Comparison of ENCODE assay signal across 15 mouse cellular contexts in the genomic region with DNA sequence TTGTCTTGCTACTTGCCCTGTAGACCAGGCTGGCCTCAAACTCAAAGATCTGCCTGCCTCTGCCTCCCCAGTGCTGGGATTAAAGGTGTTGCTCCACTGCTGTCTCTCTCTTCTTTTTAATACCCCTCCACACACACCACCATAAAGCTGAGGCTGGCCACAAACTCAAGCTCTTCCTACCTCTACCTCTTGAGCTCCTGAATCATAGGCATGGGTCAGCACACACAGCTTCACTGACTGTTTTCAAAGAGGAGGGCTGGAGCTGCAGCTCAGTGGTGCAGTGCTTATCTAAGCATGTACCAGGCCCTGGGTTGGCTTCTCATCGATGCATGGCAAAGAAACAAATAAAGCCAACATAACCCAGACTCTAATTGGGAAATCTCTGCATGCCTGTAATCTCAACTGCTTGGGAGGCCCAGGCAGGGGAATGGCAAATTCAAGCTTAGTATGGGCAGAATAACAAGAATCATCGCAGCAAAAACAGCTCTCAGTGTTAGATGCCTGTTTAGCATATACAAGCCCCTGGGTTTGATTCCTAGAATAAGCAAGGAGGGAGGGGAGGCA. TPM values are rescaled to one million over a fixed set of nuclear protein-coding genes. Genes with fewer than 3 reads are reported as not detected.
DNase-seq lines count a peak whose midpoint lies in the region; ATAC-seq and TF ChIP-seq lines count a peak whose summit lies in the region.
"Had no signal": no experiment of that assay in that cellular context is flagged by ENCODE, and none has a peak within 500 bp of the region (broad histone marks: within the 10 kb centered on the region; RNA-seq: fewer than 3 reads in every experiment).

No protein-coding gene starts in this region.

- H3K4me1 ChIP-seq in forebrain, embryonic 10.5 days, result peaks cover 26% of the 10 kb centered on the region
- H3K4me1 ChIP-seq in forebrain, embryonic 11.5 days (replicated peaks; ENCODE audit: control insufficient read depth, insufficient read depth, low read length), result peaks cover 8% of the 10 kb centered on the region; the same call in 1 of the 2 replicates
- H3K4me1 ChIP-seq in hindbrain, embryonic 10.5 days (replicated peaks), result peaks cover 36% of the 10 kb centered on the region
- peaks cover 3% of the 10 kb centered on the region for H3K4me1 ChIP-seq in hindbrain, embryonic 11.5 days (replicated peaks; ENCODE audit: control insufficient read depth, insufficient read depth, low read length)
- H3K4me1 ChIP-seq in lung, embryonic 16.5 days (replicated peaks; ENCODE audit: control insufficient read depth, insufficient read depth, low read length), result peaks cover 26% of the 10 kb centered on the region
- peaks cover 22% of the 10 kb centered on the region for H3K4me1 ChIP-seq in limb, embryonic 14.5 days (ENCODE audit: control insufficient read depth, insufficient read depth, low read length)
- H3K4me1 ChIP-seq in thymus, adult 2 months (replicated peaks; ENCODE audit: control insufficient read depth, insufficient read depth, low read length), result peaks cover 13% of the 10 kb centered on the region

- H3K4me3 ChIP-seq in forebrain, embryonic 10.5 days, result no peak overlapping the region
- no peak overlapping the region for H3K4me3 ChIP-seq in forebrain, embryonic 11.5 days (ENCODE audit: low read depth, low read length)
- H3K4me3 ChIP-seq in hindbrain, embryonic 10.5 days, result no peak overlapping the region
- no peak overlapping the region for H3K4me3 ChIP-seq in hindbrain, embryonic 11.5 days (ENCODE audit: low read depth, low read length)
- no peak overlapping the region for H3K4me3 ChIP-seq in lung, embryonic 16.5 days (ENCODE audit: low read length)
- no peak overlapping the region for H3K4me3 ChIP-seq in limb, embryonic 14.5 days (replicated peaks; ENCODE audit: low read length)
- no peak overlapping the region for H3K4me3 ChIP-seq in thymus, adult 2 months (ENCODE audit: control insufficient read depth, insufficient read depth, low read length)
- H3K4me3 ChIP-seq: embryonic facial prominence, embryonic 12.5 days; liver, embryonic 13.5 days; neural tube, embryonic 12.5 days had no signal

- no peak for TF ChIP-seq CTCF in thymus, adult 2 months (IDR thresholded peaks at IDR 0.05; ENCODE audit: borderline replicate concordance, control insufficient read depth, extremely low read depth, insufficient read depth, low read length, poor library complexity)

- no peak overlapping the region for H3K4me2 ChIP-seq in forebrain, embryonic 11.5 days (ENCODE audit: low read depth, low read length, severe bottlenecking)
- no peak overlapping the region for H3K4me2 ChIP-seq in hindbrain, embryonic 11.5 days (replicated peaks; ENCODE audit: low read depth, low read length)
- no peak overlapping the region for H3K4me2 ChIP-seq in lung, embryonic 16.5 days (ENCODE audit: low read depth, low read length)
- no peak overlapping the region for H3K4me2 ChIP-seq in limb, embryonic 14.5 days (replicated peaks; ENCODE audit: low read depth, low read length, severe bottlenecking)
- H3K4me2 ChIP-seq: embryonic facial prominence, embryonic 12.5 days; liver, embryonic 13.5 days; neural tube, embryonic 12.5 days had no signal

- H3K36me3 ChIP-seq in forebrain, embryonic 10.5 days (replicated peaks), result no peaks in the 10 kb centered on the region
- no peaks in the 10 kb centered on the region for H3K36me3 ChIP-seq in forebrain, embryonic 11.5 days (ENCODE audit: control insufficient read depth, insufficient read depth, low read length)
- no peaks in the 10 kb centered on the region for H3K36me3 ChIP-seq in hindbrain, embryonic 10.5 days
- no peaks in the 10 kb centered on the region for H3K36me3 ChIP-seq in hindbrain, embryonic 11.5 days (ENCODE audit: control insufficient read depth, insufficient read depth, low read length)
- H3K36me3 ChIP-seq in lung, embryonic 16.5 days (ENCODE audit: control insufficient read depth, insufficient read depth, low read length), result no peaks in the 10 kb centered on the region
- no peaks in the 10 kb centered on the region for H3K36me3 ChIP-seq in limb, embryonic 14.5 days (ENCODE audit: control insufficient read depth, insufficient read depth, low read length)
- no peaks in the 10 kb centered on the region for H3K36me3 ChIP-seq in thymus, adult 2 months (ENCODE audit: control insufficient read depth, insufficient read depth, low read length)
- H3K36me3 ChIP-seq: embryonic facial prominence, embryonic 12.5 days; liver, embryonic 13.5 days; neural tube, embryonic 12.5 days had no signal

- TF ChIP-seq POLR2A in limb, embryonic 14.5 days (IDR thresholded peaks at IDR 0.05; ENCODE audit: borderline replicate concordance, extremely low read depth, insufficient read depth, insufficient read length), result no peak
- no peak for TF ChIP-seq POLR2A in thymus, adult 2 months (IDR thresholded peaks at IDR 0.05; ENCODE audit: control insufficient read depth, extremely low read depth, insufficient read depth, low read length, poor library complexity)

- 0 out of 2 replicates have a peak, but pooled peaks cover 5% of the 10 kb centered on the region for H3K27me3 ChIP-seq in forebrain, embryonic 10.5 days (ENCODE audit: poor library complexity, severe bottlenecking)
- H3K27me3 ChIP-seq in forebrain, embryonic 11.5 days (ENCODE audit: control insufficient read depth, insufficient read depth, low read length), result no peaks in the 10 kb centered on the region
- no peaks in the 10 kb centered on the region for H3K27me3 ChIP-seq in hindbrain, embryonic 10.5 days (ENCODE audit: insufficient read depth, poor library complexity, severe bottlenecking)
- H3K27me3 ChIP-seq in hindbrain, embryonic 11.5 days (ENCODE audit: control insufficient read depth, insufficient read depth, low read length), result no peaks in the 10 kb centered on the region
- no peaks in the 10 kb centered on the region for H3K27me3 ChIP-seq in lung, embryonic 16.5 days (ENCODE audit: control insufficient read depth, insufficient read depth, low read depth, low read length)
- no peaks in the 10 kb centered on the region for H3K27me3 ChIP-seq in limb, embryonic 14.5 days (ENCODE audit: control insufficient read depth, insufficient read depth, low read length)
- H3K27me3 ChIP-seq in thymus, adult 2 months (ENCODE audit: control insufficient read depth, insufficient read depth, low read length), result no peaks in the 10 kb centered on the region
- H3K27me3 ChIP-seq: embryonic facial prominence, embryonic 12.5 days; liver, embryonic 13.5 days; neural tube, embryonic 12.5 days had no signal

- peak overlapping the region; percentile 51; the same call in 1 of the 2 replicates for H3K27ac ChIP-seq in forebrain, embryonic 10.5 days
- H3K27ac ChIP-seq in forebrain, embryonic 11.5 days (ENCODE audit: low read depth, low read length), result no peak overlapping the region
- H3K27ac ChIP-seq in hindbrain, embryonic 10.5 days, result peak overlapping the region; percentile 50; the same call in 1 of the 2 replicates
- no peak overlapping the region for H3K27ac ChIP-seq in hindbrain, embryonic 11.5 days (ENCODE audit: low read depth, low read length)
- H3K27ac ChIP-seq in lung, embryonic 16.5 days (ENCODE audit: low read length), result peak overlapping the region; percentile 43; the same call in 1 of the 2 replicates
- 0 out of 2 replicates have a peak overlapping the region, but pooled peaks have one; percentile 5 for H3K27ac ChIP-seq in limb, embryonic 14.5 days (replicated peaks; ENCODE audit: low read depth, low read length)
- H3K27ac ChIP-seq in thymus, adult 2 months (ENCODE audit: control insufficient read depth, insufficient read depth, low read length), result no peak overlapping the region
- H3K27ac ChIP-seq: liver, embryonic 13.5 days; neural tube, embryonic 12.5 days had no signal

- no peak for ATAC-seq in forebrain, embryonic 11.5 days (replicated peaks; ENCODE audit: low FRiP score)
- no peak for ATAC-seq in hindbrain, embryonic 11.5 days (ENCODE audit: low FRiP score)
- no peak for ATAC-seq in lung, embryonic 16.5 days (ENCODE audit: low read depth)
- ATAC-seq in limb, embryonic 14.5 days (ENCODE audit: low FRiP score, low read depth), result no peak
- ATAC-seq: activated CD4-positive, CD25-positive, alpha-beta regulatory T cell, adult 4 months had no signal

- H3K9me3 ChIP-seq in forebrain, embryonic 10.5 days, result no peaks in the 10 kb centered on the region
- H3K9me3 ChIP-seq in forebrain, embryonic 11.5 days (ENCODE audit: control insufficient read depth, low read length), result no peaks in the 10 kb centered on the region
- H3K9me3 ChIP-seq in hindbrain, embryonic 10.5 days, result no peaks in the 10 kb centered on the region
- no peaks in the 10 kb centered on the region for H3K9me3 ChIP-seq in hindbrain, embryonic 11.5 days (ENCODE audit: control insufficient read depth, low read length)
- H3K9me3 ChIP-seq in lung, embryonic 16.5 days (ENCODE audit: control insufficient read depth, low read length), result no peaks in the 10 kb centered on the region
- no peaks in the 10 kb centered on the region for H3K9me3 ChIP-seq in limb, embryonic 14.5 days (ENCODE audit: control insufficient read depth, low read length)
- H3K9me3 ChIP-seq: embryonic facial prominence, embryonic 12.5 days; liver, embryonic 13.5 days; neural tube, embryonic 12.5 days had no signal

- WGBS in forebrain, embryonic 10.5 days, result 95% methylated on average over 2 of the region's 2 CpGs
- 76% methylated on average over 2 of the region's 2 CpGs for WGBS in forebrain, embryonic 11.5 days
- 86% methylated on average over 2 of the region's 2 CpGs for WGBS in hindbrain, embryonic 10.5 days
- 82% methylated on average over 2 of the region's 2 CpGs for WGBS in hindbrain, embryonic 11.5 days
- WGBS in lung, embryonic 16.5 days, result 57% methylated on average over 2 of the region's 2 CpGs
- 78% methylated on average over 2 of the region's 2 CpGs for WGBS in limb, embryonic 14.5 days
- 96% methylated on average over 2 of the region's 2 CpGs for WGBS in thymus, adult 2 months

- no peak for DNase-seq in forebrain, embryonic 10.5 days (ENCODE audit: extremely low spot score, low spot score)
- no peak for DNase-seq in forebrain, embryonic 11.5 days (ENCODE audit: low spot score)
- DNase-seq in hindbrain, embryonic 10.5 days (ENCODE audit: low spot score), result no peak
- DNase-seq in hindbrain, embryonic 11.5 days (ENCODE audit: low spot score), result no peak
- no peak for DNase-seq in lung, postnatal 25 days (ENCODE audit: low spot score)
- no peak for DNase-seq in limb, embryonic 14.5 days (ENCODE audit: low spot score)
- DNase-seq in thymus, adult 2 months, result no peak
- DNase-seq: cerebellum, adult 9-11 months; layer of hippocampus, postnatal 36 days; liver, embryonic 13.5 days; right cerebral cortex, postnatal 14 days had no signal

- no peak overlapping the region for H3K9ac ChIP-seq in forebrain, embryonic 11.5 days (ENCODE audit: low read length)
- H3K9ac ChIP-seq in hindbrain, embryonic 11.5 days (ENCODE audit: low read depth, low read length), result no peak overlapping the region
- H3K9ac ChIP-seq in lung, embryonic 16.5 days (ENCODE audit: low read length), result peak overlapping the region; percentile 22; the same call in 1 of the 2 replicates
- no peak overlapping the region for H3K9ac ChIP-seq in limb, embryonic 14.5 days (ENCODE audit: low read depth, low read length, severe bottlenecking)
- H3K9ac ChIP-seq: embryonic facial prominence, embryonic 12.5 days; liver, embryonic 13.5 days; neural tube, embryonic 12.5 days had no signal

RNA-seq across cellular contexts. Expression of a gene that starts 11.6 kb away (rescaled TPM):
- polyA plus RNA-seq in forebrain, embryonic 10.5 days (2016; fragmentation: Nextera tagmentation; extraction: Ambion mirVana), result 0.11 and 0.30 TPM in 2 replicates
- 0.36 and 0.51 TPM in 2 replicates for polyA plus RNA-seq in forebrain, embryonic 11.5 days (2014; fragmentation: Nextera tagmentation; extraction: Ambion mirVana)
- 0.15 and 0.21 TPM in 2 replicates for polyA plus RNA-seq in hindbrain, embryonic 10.5 days (2016; fragmentation: Nextera tagmentation; extraction: Ambion mirVana)
- polyA plus RNA-seq in hindbrain, embryonic 11.5 days (2014; fragmentation: Nextera tagmentation; extraction: Ambion mirVana), result 0.45 and 0.66 TPM in 2 replicates
- not detected in 2 replicates for polyA plus RNA-seq in lung, embryonic 16.5 days (2015; fragmentation: Nextera tagmentation; extraction: Ambion mirVana)
- polyA plus RNA-seq in limb, embryonic 14.5 days (2012; rRNA removed), result 0.36 and 0.43 TPM in 2 replicates
- polyA plus RNA-seq in limb, embryonic 14.5 days (2014; fragmentation: Nextera tagmentation; extraction: Ambion mirVana), result not detected in 2 replicates
- polyA plus RNA-seq in thymus, adult 2 months (2012; rRNA removed), result 4.5 and 6.5 TPM in 2 replicates
- polyA plus RNA-seq: activated CD4-positive, CD25-positive, alpha-beta regulatory T cell, adult 4 months; embryonic facial prominence, embryonic 12.5 days; liver, embryonic 13.5 days had no signal

RNA-seq across cellular contexts. Expression of a gene that starts 34.2 kb away (rescaled TPM):
- polyA plus RNA-seq in forebrain, embryonic 10.5 days (2016; fragmentation: Nextera tagmentation; extraction: Ambion mirVana), result 8.9 and 10.5 TPM in 2 replicates
- polyA plus RNA-seq in forebrain, embryonic 11.5 days (2014; fragmentation: Nextera tagmentation; extraction: Ambion mirVana), result 7.1 and 8.4 TPM in 2 replicates
- polyA plus RNA-seq in hindbrain, embryonic 10.5 days (2016; fragmentation: Nextera tagmentation; extraction: Ambion mirVana), result 13.4 and 14.1 TPM in 2 replicates
- polyA plus RNA-seq in hindbrain, embryonic 11.5 days (2014; fragmentation: Nextera tagmentation; extraction: Ambion mirVana), result 10.4 TPM in 2 replicates
- polyA plus RNA-seq in lung, embryonic 16.5 days (2015; fragmentation: Nextera tagmentation; extraction: Ambion mirVana), result 75.8 and 82.9 TPM in 2 replicates
- polyA plus RNA-seq in limb, embryonic 14.5 days (2012; rRNA removed), result 29.2 and 30.9 TPM in 2 replicates
- 80.7 and 86.6 TPM in 2 replicates for polyA plus RNA-seq in limb, embryonic 14.5 days (2014; fragmentation: Nextera tagmentation; extraction: Ambion mirVana)
- polyA plus RNA-seq in thymus, adult 2 months (2012; rRNA removed), result 49.1 and 50.6 TPM in 2 replicates

Comparison
In these comparisons a context has a peak if more than half of its experiments do, and no peak if none do; other contexts are left out.
1. H3K27ac ChIP-seq: peak in forebrain, embryonic 10.5 days (single experiment), hindbrain, embryonic 10.5 days (single experiment), lung, embryonic 16.5 days (single experiment) and limb, embryonic 14.5 days (single experiment); none in forebrain, embryonic 11.5 days (single experiment), hindbrain, embryonic 11.5 days (single experiment) and thymus, adult 2 months (single experiment).